Comparison of ENCODE assay signal across 8 mouse cellular contexts in the genomic region with DNA sequence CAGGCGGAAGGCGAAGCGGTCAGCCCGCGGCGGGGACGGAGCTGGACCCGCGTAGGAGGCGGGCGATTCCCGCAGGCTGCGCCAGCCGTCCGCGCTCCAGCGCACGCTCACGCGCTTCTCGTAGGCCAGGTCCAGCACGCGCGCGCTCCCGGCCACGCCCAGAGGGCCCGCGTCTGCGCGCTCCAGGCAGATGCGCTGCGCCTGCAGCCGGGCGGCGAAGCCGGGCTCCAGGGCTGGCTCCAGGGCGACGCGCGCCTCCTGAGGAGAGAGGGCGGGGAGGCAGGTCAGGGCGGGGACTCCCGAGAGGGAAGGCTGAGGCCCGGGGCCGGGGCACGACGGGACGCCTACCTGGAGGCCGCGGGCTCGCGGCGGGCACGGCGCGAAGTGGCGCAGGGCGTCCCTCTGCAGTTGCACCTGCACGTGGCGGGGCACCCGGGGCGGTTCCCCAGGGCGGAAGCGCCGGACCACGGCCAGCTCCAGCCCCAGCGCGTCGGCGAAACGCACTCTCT. TPM values are rescaled to one million over a fixed set of nuclear protein-coding genes. Genes with fewer than 3 reads are reported as not detected.
DNase-seq lines count a peak whose midpoint lies in the region; ATAC-seq and TF ChIP-seq lines count a peak whose summit lies in the region.

No protein-coding gene starts in this region.

- H3K9ac ChIP-seq in ES-E14 (ENCODE audit: insufficient read depth, low read depth, low read length, poor library complexity, severe bottlenecking): peak overlapping the region; percentile 93
- H3K9ac ChIP-seq in forebrain, embryonic 16.5 days (replicated peaks; ENCODE audit: low read depth, low read length): peak overlapping the region; percentile 85
- peak overlapping the region; percentile 80 for H3K9ac ChIP-seq in lung, embryonic 16.5 days (ENCODE audit: low read length)

- no peaks in the 10 kb centered on the region for H3K36me3 ChIP-seq in ES-E14 (ENCODE audit: control insufficient read depth, insufficient read depth, low read length, poor library complexity, severe bottlenecking)
- H3K36me3 ChIP-seq in forebrain, embryonic 16.5 days (ENCODE audit: control insufficient read depth, insufficient read depth): no peaks in the 10 kb centered on the region
- no peaks in the 10 kb centered on the region for H3K36me3 ChIP-seq in lung, embryonic 16.5 days (ENCODE audit: control insufficient read depth, insufficient read depth, low read length)

- WGBS in forebrain, embryonic 16.5 days: 0% methylated on average over 57 of the region's 72 CpGs
- WGBS in lung, embryonic 16.5 days: under 1% methylated on average over 46 of the region's 72 CpGs

- no peaks in the 10 kb centered on the region for H3K27me3 ChIP-seq in forebrain, embryonic 16.5 days (replicated peaks; ENCODE audit: control insufficient read depth, insufficient read depth, low read length)
- peaks cover 2% of the 10 kb centered on the region; the same call in 1 of the 2 replicates for H3K27me3 ChIP-seq in lung, embryonic 16.5 days (ENCODE audit: control insufficient read depth, insufficient read depth, low read depth, low read length)

- in situ Hi-C loops in ES-E14 (cut with MboI; ENCODE audit: low sequenced_read_pairs in 2 of 2, unreplicated experiment in 2 of 2): no loop called here

- no peaks in the 10 kb centered on the region for H3K9me3 ChIP-seq in ES-E14 (ENCODE audit: control insufficient read depth, insufficient read depth, low read depth, low read length)
- H3K9me3 ChIP-seq in forebrain, embryonic 16.5 days (ENCODE audit: control insufficient read depth, low read length): no peaks in the 10 kb centered on the region
- H3K9me3 ChIP-seq in lung, embryonic 16.5 days (ENCODE audit: control insufficient read depth, low read length): no peaks in the 10 kb centered on the region

- H3K27ac ChIP-seq in ES-E14 (ENCODE audit: insufficient read depth, low read depth, low read length, poor library complexity, severe bottlenecking): 0 out of 2 replicates have a peak overlapping the region, but pooled peaks have one; percentile 33
- peak overlapping the region; percentile 94 for H3K27ac ChIP-seq in forebrain, embryonic 16.5 days (ENCODE audit: low read length)
- H3K27ac ChIP-seq in lung, embryonic 16.5 days (ENCODE audit: low read length): peak overlapping the region; percentile 69

- peak overlapping the region; percentile 95 to 97 for H3K4me3 ChIP-seq in ES-E14 (ENCODE audit: insufficient read depth in 1 of 2, low read depth in 1 of 2, low read length in 2 of 2, poor library complexity in 1 of 2, severe bottlenecking in 1 of 2)
- H3K4me3 ChIP-seq in forebrain, embryonic 16.5 days (replicated peaks; ENCODE audit: low read length): peak overlapping the region; percentile 64
- H3K4me3 ChIP-seq in lung, embryonic 16.5 days (ENCODE audit: low read length): peak overlapping the region; percentile 86

- DNase-seq in ES-E14 (ENCODE audit: low read depth, low spot score): peak; percentile 86
- peak; percentile 93 to 98 for DNase-seq in cerebellum, adult 18-20 months
- peak; percentile 83 to 89 for DNase-seq in heart, postnatal 36 days
- peak; percentile 92 for DNase-seq in layer of hippocampus, adult 9-11 months
- peak; percentile 76 for DNase-seq in ovary, postnatal 10 days (ENCODE audit: low spot score)
- DNase-seq in thymus, postnatal 0 days (ENCODE audit: low spot score): peak; percentile 80

- intact Hi-C loops in heart, postnatal 36 days (cut with DNase I): no loop called here

- ATAC-seq in forebrain, embryonic 16.5 days: peak; percentile 93
- peak; percentile 92 for ATAC-seq in lung, embryonic 16.5 days (ENCODE audit: low read depth)

- peaks cover 0 to 3% of the 10 kb centered on the region in 2 experiments; a peak in 2 of 4 replicates for H3K4me1 ChIP-seq in ES-E14 (ENCODE audit: control insufficient read depth in 2 of 2, insufficient read depth in 2 of 2, low read length in 2 of 2, poor library complexity in 1 of 2)
- H3K4me1 ChIP-seq in forebrain, embryonic 16.5 days (replicated peaks; ENCODE audit: control insufficient read depth, insufficient read depth, low read length): peaks cover 13% of the 10 kb centered on the region
- H3K4me1 ChIP-seq in lung, embryonic 16.5 days (replicated peaks; ENCODE audit: control insufficient read depth, insufficient read depth, low read length): peaks cover 11% of the 10 kb centered on the region; the same call in 1 of the 2 replicates

- H3K4me2 ChIP-seq in forebrain, embryonic 16.5 days (ENCODE audit: low read length): peak overlapping the region; percentile 98
- peak overlapping the region; percentile 100 for H3K4me2 ChIP-seq in lung, embryonic 16.5 days (ENCODE audit: low read depth, low read length)

TF ChIP-seq in ES-E14, 5 proteins besides CTCF, POLR2A, EP300 and RAD21:
- TF ChIP-seq ZNF384 (IDR thresholded peaks at IDR 0.05; ENCODE audit: low read depth, low read length) (no peak), MAFK (IDR thresholded peaks at IDR 0.05; ENCODE audit: insufficient read depth, low read depth, low read length) (no peak), CHD2 (IDR thresholded peaks at IDR 0.05; ENCODE audit: low read depth, low read length) (no peak), HCFC1 (IDR thresholded peaks at IDR 0.05; ENCODE audit: borderline replicate concordance, insufficient read depth, low read length) (no peak; the same call in none of the 2 replicates), ZC3H11A (IDR thresholded peaks at IDR 0.05; ENCODE audit: borderline replicate concordance, low read depth, low read length) (no peak)

RNA-seq across cellular contexts. Expression of a gene that starts 0.8 kb away (rescaled TPM):
- total RNA-seq in ES-E14 (2012; rRNA removed): 0.62 and 0.74 TPM in 2 replicates
- 1.7 and 2.6 TPM in 2 replicates for polyA plus RNA-seq in forebrain, embryonic 16.5 days (2015; fragmentation: Nextera tagmentation; extraction: Ambion mirVana)
- 1 to 10 TPM; 2.6 to 2.9 TPM for total RNA-seq in heart, postnatal 36 days (2021)
- 1.5 and 1.6 TPM in 2 replicates for polyA plus RNA-seq in lung, embryonic 16.5 days (2015; fragmentation: Nextera tagmentation; extraction: Ambion mirVana)
- 1.8 and 2.2 TPM in 2 replicates for polyA plus RNA-seq in thymus, postnatal 0 days (2015; fragmentation: Nextera tagmentation; extraction: Ambion mirVana)

RNA-seq across cellular contexts. Expression of a gene that starts 5.8 kb away (rescaled TPM):
- 2.5 and 3.9 TPM in 2 replicates for total RNA-seq in ES-E14 (2012; rRNA removed)
- 12.1 and 13.4 TPM in 2 replicates for polyA plus RNA-seq in forebrain, embryonic 16.5 days (2015; fragmentation: Nextera tagmentation; extraction: Ambion mirVana)
- 1 to 10 TPM; 5.2 to 8.8 TPM for total RNA-seq in heart, postnatal 36 days (2021)
- 10.2 and 13.2 TPM in 2 replicates for polyA plus RNA-seq in lung, embryonic 16.5 days (2015; fragmentation: Nextera tagmentation; extraction: Ambion mirVana)
- polyA plus RNA-seq in thymus, postnatal 0 days (2015; fragmentation: Nextera tagmentation; extraction: Ambion mirVana): 7.2 and 8.8 TPM in 2 replicates

RNA-seq across cellular contexts. Expression of a gene that starts 6.6 kb away (rescaled TPM):
- total RNA-seq in ES-E14 (2012; rRNA removed): 7.7 and 9.4 TPM in 2 replicates
- polyA plus RNA-seq in forebrain, embryonic 16.5 days (2015; fragmentation: Nextera tagmentation; extraction: Ambion mirVana): 3.5 TPM in 2 replicates
- 10 to 100 TPM; 42.1 to 43.4 TPM for total RNA-seq in heart, postnatal 36 days (2021)
- 3.4 and 4.2 TPM in 2 replicates for polyA plus RNA-seq in lung, embryonic 16.5 days (2015; fragmentation: Nextera tagmentation; extraction: Ambion mirVana)
- polyA plus RNA-seq in thymus, postnatal 0 days (2015; fragmentation: Nextera tagmentation; extraction: Ambion mirVana): 1.5 and 1.7 TPM in 2 replicates

RNA-seq across cellular contexts. Expression of a gene that starts 6.6 kb away (rescaled TPM):
- 0.71 and 0.79 TPM in 2 replicates for total RNA-seq in ES-E14 (2012; rRNA removed)
- polyA plus RNA-seq in forebrain, embryonic 16.5 days (2015; fragmentation: Nextera tagmentation; extraction: Ambion mirVana): not detected in 2 replicates
- 1 to 10 TPM; 3.5 to 6.6 TPM for total RNA-seq in heart, postnatal 36 days (2021)
- polyA plus RNA-seq in lung, embryonic 16.5 days (2015; fragmentation: Nextera tagmentation; extraction: Ambion mirVana): not detected in 2 replicates
- polyA plus RNA-seq in thymus, postnatal 0 days (2015; fragmentation: Nextera tagmentation; extraction: Ambion mirVana): 1.2 TPM in 1 of 2 replicates, not detected in the other

RNA-seq across cellular contexts. Expression of a gene that starts 15.7 kb away (rescaled TPM):
- 76.8 and 117 TPM in 2 replicates for total RNA-seq in ES-E14 (2012; rRNA removed)
- polyA plus RNA-seq in forebrain, embryonic 16.5 days (2015; fragmentation: Nextera tagmentation; extraction: Ambion mirVana): 122 and 150 TPM in 2 replicates
- 10 to 100 TPM; 45.8 to 51.0 TPM for total RNA-seq in heart, postnatal 36 days (2021)
- polyA plus RNA-seq in lung, embryonic 16.5 days (2015; fragmentation: Nextera tagmentation; extraction: Ambion mirVana): 89.1 and 92.8 TPM in 2 replicates
- polyA plus RNA-seq in thymus, postnatal 0 days (2015; fragmentation: Nextera tagmentation; extraction: Ambion mirVana): 91.7 and 109 TPM in 2 replicates

Comparison
In these comparisons a context has a peak if more than half of its experiments do, and no peak if none do; other contexts are left out.
1. Peak in every context shown above with its lines: DNase-seq, ATAC-seq, H3K4me3 ChIP-seq and H3K27ac ChIP-seq.
2. H3K27ac ChIP-seq: peak in every context shown above with its lines; median percentile 94 in forebrain, embryonic 16.5 days; 69 in lung, embryonic 16.5 days; 33 in ES-E14.